Mouse (Mus musculus) cortical plate, adult 2 months (tissue): Measurements from ENCODE around the gene Crybb3.
"Not testable (repeated sequence)": the region's sequence is repeated elsewhere in the genome, so short reads cannot be mapped to it uniquely, and the experiment has no call there.

Experiments
- CTCF ChIP-seq: fragments of 200-500 bp; IDR thresholded peaks from 2 replicates; pipeline ENCODE4 v1.5.1; 2011; ENCODE audit warnings: mild to moderate bottlenecking, control low read depth, low read length; ENCODE audit not compliant: insufficient read depth; ENCODE audit errors: extremely low read depth
- POLR2A ChIP-seq: fragments of 200-500 bp; IDR thresholded peaks from 2 replicates; pipeline ENCODE4 v1.6.1; 2011; ENCODE audit warnings: mild to moderate bottlenecking, low read length, control low read depth; ENCODE audit not compliant: insufficient read depth; ENCODE audit errors: extremely low read depth

DNA sequence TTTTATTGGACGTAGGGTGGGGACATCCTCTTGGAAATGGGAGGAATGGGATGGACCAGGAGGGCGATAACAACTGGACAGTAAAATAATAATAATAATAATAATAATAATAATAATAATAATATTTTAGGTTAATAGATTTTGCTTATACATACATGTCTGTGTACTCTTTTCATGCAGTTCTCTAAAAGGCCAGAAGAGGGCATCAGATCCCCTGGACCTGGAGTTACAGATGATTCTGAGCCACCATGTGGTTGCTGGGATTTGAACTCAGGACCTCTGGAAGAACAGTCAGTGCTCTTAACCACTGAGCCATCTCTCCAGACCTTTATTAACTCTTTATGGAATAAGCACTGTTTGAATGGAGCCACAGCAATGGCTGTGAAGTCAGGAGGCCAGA, 28.3 kb upstream of the Crybb3 start:
- peak; percentile 28; the same call in 1 of the 2 replicates for TF ChIP-seq CTCF
- TF ChIP-seq POLR2A, result not testable (repeated sequence)
